Mouse (Mus musculus): Measurements from ENCODE around the gene Ccdc8. TPM values are rescaled to one million over a fixed set of nuclear protein-coding genes. Genes with fewer than 3 reads are reported as not detected.
A peak's percentile ranks its signal among the peaks of the same experiment; 100 is the strongest.

Gene Ccdc8
- total RNA-seq, 2 experiments from 2014 or later = 2.4 to 2.6 TPM

GRCm38 (mm10) chr7:16968414-16968813, 24.1 kb upstream of the Ccdc8 start:
- no peak for DNase-seq (ENCODE audit: low spot score in 2 of 2)
- intact Hi-C loops (cut with DNase I) = no loop called here

- no peak for DNase-seq (ENCODE audit: low spot score in 2 of 2)
- intact Hi-C loops (cut with DNase I) = no loop called here
Measured at GRCm38 (mm10) chr7:16971160-16971559, 21.3 kb upstream of the Ccdc8 start.

GRCm38 (mm10) chr7:16974018-16974417, 18.5 kb upstream of the Ccdc8 start:
- intact Hi-C loops (cut with DNase I) = no loop called here
- DNase-seq (ENCODE audit: low spot score in 2 of 2) = no peak

DNA sequence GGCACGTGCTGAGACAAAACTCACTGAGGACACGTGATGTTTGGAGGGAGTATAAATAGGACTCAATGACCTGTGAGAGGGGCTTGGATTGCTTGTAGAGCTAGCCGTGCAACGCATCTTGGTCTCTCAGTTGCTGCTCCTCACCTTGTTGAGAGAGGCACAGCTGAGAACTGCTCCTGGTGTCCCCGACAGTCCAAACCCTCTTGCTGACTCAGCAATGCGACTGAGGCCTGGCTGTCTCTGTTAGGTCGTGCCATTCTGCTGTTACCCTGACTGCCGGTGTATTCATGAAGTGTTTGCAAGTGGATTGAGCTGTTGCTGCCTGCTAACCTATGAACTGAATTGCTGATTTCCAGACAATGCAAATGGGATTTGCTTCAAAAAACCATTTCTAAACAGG, 16.2 kb upstream of the Ccdc8 start:
- intact Hi-C loops (cut with DNase I) = no loop called here

DNA sequence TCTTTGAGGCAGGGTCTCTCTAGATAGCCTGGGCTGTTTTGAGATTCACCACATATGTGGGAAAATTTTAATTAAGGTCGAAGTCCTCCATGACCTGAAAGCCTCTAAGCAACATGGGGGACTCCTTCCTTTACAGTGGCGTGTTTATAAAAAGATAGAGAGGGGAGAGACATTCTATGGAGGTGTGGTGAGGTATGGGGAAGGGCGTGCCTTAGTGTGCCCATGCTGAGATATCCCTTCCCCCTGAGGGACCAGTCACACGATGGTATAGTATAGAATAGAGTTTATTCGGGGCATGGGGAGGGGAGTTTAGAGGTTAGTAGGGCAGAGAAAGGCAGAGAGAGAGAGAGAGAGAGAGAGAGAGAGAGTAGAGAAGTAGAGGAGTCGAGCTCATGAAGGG, 14.3 kb upstream of the Ccdc8 start:
- intact Hi-C loops (cut with DNase I) = loop anchor here (2.0 kb wide), 1 partner anchor 17 kb away; no protein-coding TSS in a partner anchor

More for the DNA sequence above, 16.2 kb upstream of the Ccdc8 start:
- no peak for DNase-seq (ENCODE audit: low spot score in 2 of 2)

DNA sequence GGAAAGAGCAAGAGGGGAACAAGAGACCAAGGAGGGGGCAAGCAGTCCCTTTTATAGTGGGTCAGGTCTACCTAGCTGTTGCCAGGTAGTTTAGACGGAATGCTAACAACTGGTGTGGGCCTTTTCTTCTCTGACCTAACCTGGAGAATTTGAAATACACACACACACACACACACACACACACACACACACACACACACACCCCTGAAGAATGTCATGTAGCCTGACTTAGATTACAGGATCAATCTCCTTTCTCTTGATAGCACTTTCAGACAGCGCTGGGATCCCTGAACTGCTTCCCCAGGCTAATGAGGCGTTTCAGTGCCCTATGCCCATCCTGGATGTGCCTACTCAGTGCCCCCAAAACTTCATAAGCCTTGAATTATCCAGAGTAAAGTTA, 13.9 kb upstream of the Ccdc8 start:
- no peak for DNase-seq (ENCODE audit: low spot score in 2 of 2)
- intact Hi-C loops (cut with DNase I) = loop anchor here (2.0 kb wide), 1 partner anchor 18 kb away; no protein-coding TSS in a partner anchor

More for the DNA sequence above, 14.3 kb upstream of the Ccdc8 start:
- no peak for DNase-seq (ENCODE audit: low spot score in 2 of 2)

DNA sequence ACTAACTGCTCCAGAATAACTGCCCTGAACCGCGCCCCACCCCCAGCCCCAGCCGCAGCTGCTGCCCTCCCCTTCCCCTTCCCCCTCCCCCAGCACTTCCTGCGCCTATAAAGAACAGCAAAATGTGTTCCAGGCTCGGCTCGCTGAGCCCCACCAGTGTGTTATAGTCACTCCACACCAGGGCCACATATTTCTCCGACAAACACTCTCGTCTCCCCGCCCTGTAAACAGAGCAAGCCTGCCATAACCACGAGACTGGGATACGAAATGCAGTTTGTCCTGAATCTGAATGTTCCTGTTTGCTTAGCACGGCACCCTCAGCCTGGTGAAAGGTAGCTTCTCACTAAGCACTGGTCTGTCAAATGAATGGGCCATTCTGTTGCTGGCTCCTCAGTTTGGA, 12.2 kb upstream of the Ccdc8 start:
- intact Hi-C loops (cut with DNase I) = no loop called here
- DNase-seq (ENCODE audit: low spot score in 2 of 2) = peak in 1 of 2 experiments; percentile 50

DNA sequence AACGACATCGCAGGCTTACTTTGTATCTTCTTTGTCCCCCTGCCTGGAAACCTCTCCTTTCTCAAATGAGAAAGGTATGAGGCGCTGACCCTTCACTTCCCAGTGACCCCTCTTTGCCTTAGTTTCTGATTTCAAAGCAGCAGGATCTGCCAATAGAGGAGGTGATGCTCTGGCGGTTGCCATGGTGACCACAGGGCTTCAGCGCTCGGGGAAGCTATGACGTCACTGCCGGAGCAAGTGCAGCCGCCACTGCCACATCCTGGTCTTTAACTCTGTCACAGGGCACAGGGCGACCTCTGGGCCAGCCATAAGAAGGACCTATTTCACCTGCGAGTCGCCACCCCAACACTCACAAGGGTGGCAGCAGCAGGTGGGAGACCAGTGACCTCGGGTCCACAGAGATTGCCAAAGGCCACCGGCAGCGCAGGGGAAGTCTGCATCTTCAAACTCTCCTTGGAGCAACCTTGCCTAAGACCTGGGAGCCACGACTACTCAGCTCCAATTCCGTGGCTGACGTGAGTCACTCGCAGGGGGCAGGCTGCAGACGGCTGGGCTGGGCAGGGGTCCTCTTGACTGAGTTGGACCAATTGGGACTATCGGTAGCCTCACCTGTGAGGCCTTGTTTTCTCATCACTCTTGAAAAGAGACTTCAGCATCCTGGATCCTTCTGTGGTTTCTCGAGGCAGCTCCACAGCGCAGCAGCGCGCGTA, 9.5 kb upstream of the Ccdc8 start, which contains the start of gene Gm42372:
TSS of gene Gm42372 (plus strand) at position 228 of the 710 bp plus-strand sequence.
- intact Hi-C loops (cut with DNase I) = no loop called here
- peak; percentile 91 to 95 for DNase-seq (ENCODE audit: low spot score in 2 of 2)

DNA sequence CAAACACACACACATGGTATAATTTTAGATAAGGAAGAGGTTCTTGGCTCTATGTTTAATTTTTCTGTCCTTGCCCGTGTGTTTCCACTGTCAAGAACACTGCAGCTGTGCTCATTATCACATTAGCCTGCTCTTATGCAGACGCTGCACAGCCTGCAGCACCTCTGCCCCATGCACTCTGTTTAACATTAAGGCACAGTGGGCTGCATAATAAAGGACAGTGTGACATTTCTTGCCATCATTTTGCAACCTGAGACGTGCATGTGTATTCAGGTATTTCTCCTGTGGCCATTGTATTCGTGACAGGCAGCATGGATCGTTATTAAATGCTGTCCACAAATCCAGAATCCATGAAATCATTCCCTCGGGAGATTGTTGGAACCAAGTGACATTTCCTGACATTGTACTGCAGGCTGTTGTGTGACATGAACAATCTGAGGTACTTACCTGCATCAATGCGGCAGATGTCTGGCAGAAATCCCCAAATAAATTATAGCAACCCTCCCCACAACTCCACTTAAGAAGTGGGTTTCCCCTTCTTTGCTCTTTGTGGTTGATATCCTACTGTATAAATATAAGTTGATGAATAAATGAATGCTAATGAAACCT, 4.9 kb upstream of the Ccdc8 start:
- intact Hi-C loops (cut with DNase I) = no loop called here
- DNase-seq (ENCODE audit: low spot score in 2 of 2) = no peak

DNA sequence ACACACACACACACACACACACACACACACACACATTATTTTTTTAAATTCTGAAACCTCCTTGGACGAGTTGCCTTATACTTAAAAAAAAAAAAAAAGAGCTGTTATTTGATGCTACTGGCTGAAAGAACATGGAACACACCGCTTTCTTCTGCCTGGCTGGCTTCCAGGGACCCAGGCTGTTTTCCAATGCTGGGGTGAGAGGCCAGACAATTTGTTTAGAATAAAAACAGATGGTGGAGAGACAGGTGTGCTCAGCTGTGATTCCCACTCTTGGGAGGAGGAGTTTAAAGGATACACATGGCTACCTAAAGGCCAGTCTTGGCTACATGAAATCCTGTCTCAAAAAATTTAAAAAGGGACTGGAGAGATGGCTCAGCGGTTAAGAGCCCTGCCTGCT, 4.1 kb upstream of the Ccdc8 start:
- intact Hi-C loops (cut with DNase I) = no loop called here
- DNase-seq (ENCODE audit: low spot score in 2 of 2) = no peak

GRCm38 (mm10) chr7:16990006-16990744, 2.3 kb upstream of the Ccdc8 start:
- DNase-seq (ENCODE audit: low spot score in 2 of 2) = no peak
- intact Hi-C loops (cut with DNase I) = no loop called here

- intact Hi-C loops (cut with DNase I) = no loop called here
- DNase-seq (ENCODE audit: low spot score in 2 of 2) = no peak
Measured at GRCm38 (mm10) chr7:16991681-16992450, 642 bp upstream of the Ccdc8 start.

DNA sequence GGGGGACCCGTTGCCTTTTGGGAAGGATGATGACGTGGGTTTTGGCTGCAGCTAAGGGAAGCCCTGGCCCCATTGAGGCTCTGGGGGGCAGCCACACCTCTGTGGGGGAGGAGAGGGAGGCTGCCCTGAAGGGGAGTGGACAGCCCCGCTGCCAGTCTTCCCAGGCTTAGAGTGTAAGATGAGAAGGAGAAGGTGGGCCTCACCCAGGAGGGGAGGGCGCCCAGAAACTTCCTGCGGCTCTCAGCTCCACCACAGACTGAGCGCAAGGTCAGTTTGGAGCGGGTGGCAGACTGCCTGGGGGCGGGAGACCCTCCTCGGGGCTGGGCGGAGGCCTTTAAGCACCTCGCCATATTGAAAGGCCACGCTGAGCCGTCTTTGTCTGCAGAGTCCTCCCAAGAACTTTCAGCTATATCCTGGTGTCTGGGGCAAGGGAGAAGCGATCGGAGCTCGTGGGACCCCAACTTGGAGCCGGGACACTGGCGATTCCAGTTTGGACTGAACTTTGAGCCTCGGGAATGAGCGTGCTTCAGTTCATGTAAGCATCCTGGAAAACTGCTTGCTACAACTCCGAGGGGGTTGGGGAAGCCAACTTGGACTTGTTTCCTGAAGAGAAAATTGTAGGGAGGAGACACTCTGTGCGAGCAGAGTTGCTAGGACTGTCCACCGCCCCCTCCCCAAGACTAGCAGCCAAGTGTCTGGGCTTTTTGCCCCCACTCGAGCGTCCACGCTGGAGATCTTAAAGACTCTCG, 1.3 kb downstream of the Ccdc8 start:
- intact Hi-C loops (cut with DNase I) = no loop called here
- DNase-seq (ENCODE audit: low spot score in 2 of 2) = no peak

GRCm38 (mm10) chr7:16994400-16994799, 1.9 kb downstream of the Ccdc8 start:
- no peak for DNase-seq (ENCODE audit: low spot score in 2 of 2)
- intact Hi-C loops (cut with DNase I) = no loop called here

GRCm38 (mm10) chr7:16995345-16995744, 2.8 kb downstream of the Ccdc8 start:
- no peak for DNase-seq (ENCODE audit: low spot score in 2 of 2)
- intact Hi-C loops (cut with DNase I) = no loop called here

GRCm38 (mm10) chr7:16999233-16999632, 6.7 kb downstream of the Ccdc8 start:
- DNase-seq (ENCODE audit: low spot score in 2 of 2) = no peak
- intact Hi-C loops (cut with DNase I) = no loop called here

DNA sequence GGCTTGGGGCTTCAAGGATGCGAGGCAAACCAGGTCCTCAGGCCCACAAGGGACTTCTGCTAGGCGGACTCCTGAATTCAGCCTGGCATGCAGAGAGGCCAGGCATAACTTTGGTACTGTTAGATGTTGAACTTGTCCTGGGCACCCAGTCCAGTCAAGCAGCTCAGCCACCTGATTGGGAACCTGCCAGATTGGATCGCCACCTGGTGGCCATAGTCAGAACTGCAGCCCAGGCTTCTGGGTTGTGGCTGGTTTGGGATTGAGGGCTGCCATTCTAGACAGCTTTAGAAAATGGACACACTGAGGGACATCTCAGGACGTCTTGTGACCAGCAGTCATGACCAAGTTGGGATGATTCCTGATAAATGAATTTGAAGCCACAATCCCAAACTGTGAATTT, 7.1 kb downstream of the Ccdc8 start:
- intact Hi-C loops (cut with DNase I) = no loop called here
- peak; percentile 86 to 89 for DNase-seq (ENCODE audit: low spot score in 2 of 2)

GRCm38 (mm10) chr7:17002375-17003195, 10.1 kb downstream of the Ccdc8 start:
- intact Hi-C loops (cut with DNase I) = loop anchor here (1.0 to 2.0 kb wide), 4 partner anchors 50 to 70 kb away; no protein-coding TSS in a partner anchor
- peak; percentile 82 to 87 for DNase-seq (ENCODE audit: low spot score in 2 of 2)

Measured in left cerebral cortex, postnatal 25 days (tissue).